Mouse (Mus musculus) layer of hippocampus, adult 9-10 months (tissue): Measurements from ENCODE around the gene Erp27.
A peak's percentile ranks its signal among the peaks of the same experiment; 100 is the strongest.

Experiments used
- DNase-seq: peaks from one replicate; pipeline ENCODE4 v3.0.0; 2022; ENCODE audit warnings: low spot score

Gene Erp27

DNA sequence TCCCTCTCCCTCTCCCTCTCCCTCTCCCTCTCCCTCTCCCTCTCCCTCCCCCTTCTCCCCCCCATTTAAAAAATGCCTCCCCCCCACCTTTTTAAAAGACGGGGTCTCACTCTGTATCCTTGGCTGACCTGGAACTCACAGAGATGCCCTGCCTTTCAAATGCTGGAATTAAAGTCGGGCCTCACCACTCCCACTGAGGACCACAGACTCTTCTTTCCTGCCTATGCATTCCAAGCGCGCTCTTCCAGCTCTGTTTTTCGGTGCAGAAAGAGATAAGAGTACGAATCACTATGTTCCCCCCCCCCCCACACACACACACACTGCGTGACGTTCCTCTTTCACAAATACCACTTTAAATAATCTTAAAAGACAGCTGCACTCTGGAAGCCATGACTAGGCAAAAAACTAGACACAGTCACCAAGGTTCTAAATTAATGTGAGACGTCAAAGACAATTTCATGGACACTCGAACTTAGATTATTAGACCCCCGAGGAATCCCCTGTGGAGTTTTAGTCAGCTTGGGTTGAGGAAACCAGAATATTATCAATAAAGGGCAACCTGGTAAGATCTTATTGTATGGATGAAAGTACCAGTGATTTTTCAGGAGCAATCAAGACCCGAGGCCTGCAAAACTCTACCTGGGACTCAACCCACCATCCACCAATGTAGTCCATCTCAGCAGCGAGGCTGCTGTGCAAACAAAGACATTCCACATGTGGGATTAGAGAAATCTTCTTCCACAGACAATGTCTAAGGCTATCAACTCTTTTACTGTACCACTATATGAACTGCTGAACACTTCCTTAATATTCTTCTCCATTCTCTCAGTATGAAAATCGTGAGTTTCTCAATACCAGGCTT lies 17.6 kb upstream of the Erp27 start:
- no peak for DNase-seq

DNA sequence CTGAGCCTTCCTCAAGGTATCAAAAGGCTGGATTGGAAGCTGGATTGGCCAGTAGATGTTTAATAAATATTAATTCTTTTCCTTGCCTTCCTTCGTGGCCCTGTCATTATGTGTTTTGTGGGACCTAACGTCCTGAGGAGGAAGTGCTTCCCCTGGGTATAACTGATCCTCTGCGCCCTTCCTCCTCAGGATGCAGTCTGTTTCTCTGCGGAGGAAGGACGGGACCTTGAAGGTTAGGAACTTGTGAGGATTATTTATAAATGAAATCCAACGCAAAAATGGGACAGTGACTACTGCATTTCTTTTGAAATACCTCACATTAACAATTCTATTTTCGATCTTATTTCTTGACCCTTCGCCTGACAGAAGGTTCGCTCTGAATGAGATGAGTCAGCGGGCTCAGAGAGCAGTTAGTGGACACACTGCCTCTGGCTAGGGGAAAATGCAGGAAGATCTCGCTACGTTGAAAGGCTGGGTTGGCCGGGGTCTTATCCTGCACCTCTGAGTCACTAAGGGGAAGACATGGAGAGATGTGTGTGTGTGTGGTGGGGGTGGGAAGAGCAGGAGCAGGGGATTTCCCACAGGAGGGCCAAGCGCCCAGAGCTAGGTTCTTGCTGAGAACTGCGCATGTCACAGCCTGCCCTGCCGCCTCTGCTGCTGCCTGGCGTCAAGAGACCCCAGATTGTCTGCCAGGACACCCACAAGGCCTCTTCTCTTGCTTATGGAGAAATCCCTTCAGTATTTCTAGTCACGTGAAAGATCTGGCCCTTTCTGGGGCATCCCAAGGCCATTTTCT lies 16.5 kb upstream of the Erp27 start:
- DNase-seq: no peak

DNA sequence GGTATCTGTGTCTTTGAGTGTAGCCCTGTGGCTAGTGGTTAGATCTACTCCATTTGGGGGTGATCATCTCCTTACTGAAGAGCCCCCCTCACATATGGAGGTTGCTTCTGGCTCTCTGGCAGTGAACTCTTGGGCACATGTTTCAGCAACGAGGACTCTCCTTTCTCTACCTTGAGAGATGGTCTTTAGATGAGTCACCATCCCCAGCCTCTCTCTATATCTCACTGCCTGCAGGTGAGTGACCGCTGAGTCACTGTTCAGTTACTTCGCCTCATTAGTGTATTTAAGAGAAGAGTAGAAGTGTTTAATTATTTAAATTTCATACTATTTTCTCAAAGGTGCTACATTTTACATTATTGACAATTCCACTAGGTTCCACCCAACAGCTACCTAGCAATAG lies 15.1 kb upstream of the Erp27 start:
- DNase-seq: no peak

DNA sequence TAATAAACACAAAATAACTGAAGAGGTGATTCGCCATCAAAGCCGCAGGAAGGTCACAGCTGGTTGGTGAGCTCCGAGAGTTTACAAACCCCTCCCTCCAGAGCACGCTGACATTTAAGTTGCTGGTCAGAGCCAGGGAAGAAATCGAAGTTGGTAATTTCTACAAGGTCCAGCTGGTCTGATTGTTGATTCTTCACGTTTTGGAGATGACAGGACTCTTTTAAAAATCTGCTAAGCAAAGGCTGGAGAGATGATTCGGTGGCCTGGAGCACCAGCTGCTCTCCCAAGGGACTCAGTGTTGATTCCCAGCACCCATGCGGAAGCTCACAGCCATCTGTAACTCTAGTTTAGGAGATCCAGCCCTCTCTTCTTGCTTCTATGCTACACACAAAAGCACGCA lies 14.4 kb upstream of the Erp27 start:
- no peak for DNase-seq

DNA sequence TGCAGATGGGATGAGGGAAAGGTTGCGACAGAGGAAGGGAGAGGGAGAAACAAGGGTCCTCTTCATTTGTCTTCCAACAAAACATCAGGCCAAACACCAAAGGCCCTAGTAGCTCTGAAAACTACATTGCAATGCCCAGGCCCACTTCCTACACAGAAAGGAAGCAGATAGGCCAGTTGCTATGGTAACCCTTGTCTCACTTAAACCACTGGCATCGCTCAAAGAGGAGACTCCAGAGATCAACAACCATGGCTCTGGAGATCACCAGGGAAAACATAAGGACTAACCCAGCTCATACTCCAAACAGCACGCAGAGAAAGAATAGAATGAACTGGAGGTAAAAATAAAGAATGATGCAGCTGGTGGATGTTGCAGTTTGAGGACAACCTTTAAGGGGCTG lies 13.3 kb upstream of the Erp27 start:
- DNase-seq: no peak

DNA sequence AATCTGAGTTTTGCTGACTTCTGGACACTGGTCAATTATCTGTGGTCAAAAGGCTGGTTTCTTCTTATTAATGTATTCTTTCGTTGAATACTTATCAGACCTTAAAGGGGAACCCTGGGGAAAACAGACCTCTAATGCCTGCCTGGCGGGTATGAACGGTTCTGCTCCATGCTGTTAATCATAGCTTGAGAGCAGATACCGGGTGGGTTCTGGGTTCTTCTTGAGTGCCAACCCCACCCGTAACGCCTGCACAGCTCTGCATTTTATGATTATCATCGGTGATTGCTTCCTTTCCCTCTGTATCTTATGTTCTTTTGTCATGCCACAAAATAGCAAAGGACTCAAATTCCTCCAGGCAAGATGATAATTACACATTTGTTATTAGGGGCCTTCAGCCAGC lies 12.1 kb upstream of the Erp27 start:
- DNase-seq: no peak

DNA sequence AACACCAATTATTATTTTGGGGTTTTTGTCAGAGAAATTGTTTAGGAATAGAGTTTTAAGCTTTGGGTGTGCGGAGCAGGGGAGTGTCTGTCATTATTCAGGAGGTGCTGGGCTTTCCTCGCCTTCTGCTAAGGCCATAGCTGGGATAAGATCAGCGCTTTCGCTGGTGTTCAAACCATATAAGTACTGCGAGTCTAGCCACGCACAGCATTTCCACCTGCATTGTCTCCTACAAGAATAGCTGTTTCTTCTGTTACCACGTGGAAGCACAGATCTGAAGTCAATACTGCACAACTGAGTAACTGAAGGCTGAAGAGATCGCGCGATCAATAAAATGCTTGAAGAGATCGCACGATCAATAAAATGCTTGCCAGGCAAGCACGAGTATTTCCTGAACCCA lies 9.3 kb upstream of the Erp27 start:
- no peak for DNase-seq

DNA sequence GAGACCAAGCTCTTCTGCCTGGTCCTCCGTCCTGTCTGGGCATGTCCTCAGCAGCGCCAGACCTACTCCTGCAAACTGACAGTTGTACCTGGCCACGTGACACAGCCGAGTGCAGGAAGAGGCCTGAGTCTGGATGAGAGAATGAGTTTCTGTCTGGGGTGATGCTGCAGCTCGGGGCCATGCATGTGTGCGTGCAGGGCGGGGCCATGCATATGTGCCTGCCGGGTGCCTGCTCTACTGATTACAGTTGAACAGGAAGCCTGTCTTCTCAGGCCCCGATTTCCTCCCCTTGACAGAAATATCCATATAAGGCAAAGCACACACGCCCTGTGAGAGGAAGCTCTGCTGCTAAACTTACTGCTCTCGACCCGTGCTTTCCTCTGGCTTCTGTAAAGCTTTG lies 8.7 kb upstream of the Erp27 start:
- no peak for DNase-seq

DNA sequence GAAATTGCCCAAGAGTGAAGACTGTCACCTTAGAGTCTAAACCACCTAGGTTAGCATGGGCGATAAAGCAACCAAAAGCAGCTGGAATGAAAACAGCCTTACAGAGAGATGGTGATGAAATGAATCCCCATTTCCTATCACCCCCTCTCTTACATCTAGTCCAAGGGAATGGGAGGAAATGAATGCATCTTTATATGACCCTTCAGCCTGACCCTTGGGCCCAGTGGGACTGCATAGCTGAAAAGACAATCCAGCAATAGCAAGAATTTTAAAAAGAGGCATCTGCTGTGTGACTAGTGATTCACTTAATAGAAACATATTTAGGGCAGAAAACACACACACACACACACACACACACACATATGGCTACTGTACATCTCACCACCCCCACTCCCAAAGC lies 5.6 kb upstream of the Erp27 start:
- no peak for DNase-seq

DNA sequence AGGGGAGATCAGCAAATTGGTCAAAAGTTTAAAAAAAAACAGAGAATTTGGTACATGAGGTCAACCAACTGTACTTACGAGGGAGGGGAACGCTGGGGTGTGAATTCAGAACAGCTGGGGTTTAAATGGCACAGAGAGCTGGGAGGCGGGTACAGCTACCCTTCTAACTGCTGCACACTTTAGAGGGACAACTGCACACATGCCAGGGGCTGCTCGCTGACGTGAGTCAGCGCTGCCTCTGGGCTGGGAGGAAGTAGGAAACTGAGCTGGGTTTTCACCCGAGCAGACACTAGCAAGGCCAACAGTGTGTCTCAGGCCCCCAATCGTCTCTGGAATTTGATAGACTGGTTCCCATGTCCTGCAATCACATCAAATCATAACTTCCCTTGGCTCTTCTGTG lies 3.1 kb upstream of the Erp27 start:
- no peak for DNase-seq

DNA sequence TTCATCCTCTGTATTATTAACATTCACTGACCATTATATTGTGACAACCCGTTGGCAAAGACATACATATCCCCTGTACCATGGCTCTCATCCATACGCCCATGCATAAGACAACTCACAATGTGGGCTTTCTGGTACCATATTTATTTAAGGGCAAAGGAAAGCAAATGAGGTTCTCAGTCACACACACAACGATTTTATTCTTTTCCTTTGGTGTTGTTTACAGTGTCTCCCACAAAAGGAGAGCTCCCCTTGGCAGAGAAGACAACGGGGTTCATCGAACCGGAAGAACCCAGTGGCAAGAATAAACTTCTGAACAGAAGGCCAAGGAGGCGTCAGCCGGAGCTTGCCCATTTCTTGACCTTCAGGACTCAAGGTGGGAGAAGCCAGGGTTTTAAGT lies 1.6 kb upstream of the Erp27 start, which contains the start of gene Pde6h:
TSS of gene Pde6h (plus strand) at position 301 of the 400 bp plus-strand sequence.
- DNase-seq: no peak

DNA sequence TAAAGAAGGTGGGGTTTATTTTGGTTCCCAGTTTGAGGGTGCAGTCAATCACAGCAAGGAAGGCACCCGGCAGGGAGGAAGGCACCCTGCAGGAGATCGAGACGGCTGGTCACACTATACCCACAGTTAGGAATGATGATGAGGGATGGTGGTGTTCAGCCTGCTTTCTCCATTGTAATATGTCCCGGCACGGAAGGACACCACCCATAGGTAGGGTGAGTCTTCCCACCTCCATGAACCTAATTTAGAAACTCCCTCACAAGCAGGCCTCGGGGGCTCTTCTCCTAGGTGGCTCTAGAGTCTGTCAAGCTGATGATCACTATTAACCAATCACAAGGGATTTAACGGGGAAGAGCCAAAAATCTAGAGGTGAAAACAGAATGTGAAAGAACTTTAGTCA lies 891 bp upstream of the Erp27 start:
- DNase-seq: no peak

DNA sequence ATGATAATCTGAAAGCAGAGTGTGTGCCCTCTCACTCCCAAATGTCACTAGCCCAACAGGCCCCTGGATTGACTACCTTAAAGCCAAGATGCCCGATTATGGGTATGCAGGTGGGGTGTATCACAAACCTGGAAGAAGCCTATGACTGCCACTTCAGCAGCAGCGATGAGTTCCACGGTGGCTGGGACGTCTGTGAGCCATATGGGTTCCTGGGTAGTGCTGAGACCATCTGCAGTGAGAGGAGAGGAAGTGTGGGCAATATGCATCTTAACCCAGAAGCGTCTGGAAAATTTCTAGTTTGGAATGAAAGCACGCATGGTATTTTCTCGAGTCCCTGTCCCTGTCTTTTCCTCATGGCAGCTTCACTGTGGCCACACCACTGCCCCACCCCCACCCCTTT lies 379 bp downstream of the Erp27 start:
- no peak for DNase-seq

DNA sequence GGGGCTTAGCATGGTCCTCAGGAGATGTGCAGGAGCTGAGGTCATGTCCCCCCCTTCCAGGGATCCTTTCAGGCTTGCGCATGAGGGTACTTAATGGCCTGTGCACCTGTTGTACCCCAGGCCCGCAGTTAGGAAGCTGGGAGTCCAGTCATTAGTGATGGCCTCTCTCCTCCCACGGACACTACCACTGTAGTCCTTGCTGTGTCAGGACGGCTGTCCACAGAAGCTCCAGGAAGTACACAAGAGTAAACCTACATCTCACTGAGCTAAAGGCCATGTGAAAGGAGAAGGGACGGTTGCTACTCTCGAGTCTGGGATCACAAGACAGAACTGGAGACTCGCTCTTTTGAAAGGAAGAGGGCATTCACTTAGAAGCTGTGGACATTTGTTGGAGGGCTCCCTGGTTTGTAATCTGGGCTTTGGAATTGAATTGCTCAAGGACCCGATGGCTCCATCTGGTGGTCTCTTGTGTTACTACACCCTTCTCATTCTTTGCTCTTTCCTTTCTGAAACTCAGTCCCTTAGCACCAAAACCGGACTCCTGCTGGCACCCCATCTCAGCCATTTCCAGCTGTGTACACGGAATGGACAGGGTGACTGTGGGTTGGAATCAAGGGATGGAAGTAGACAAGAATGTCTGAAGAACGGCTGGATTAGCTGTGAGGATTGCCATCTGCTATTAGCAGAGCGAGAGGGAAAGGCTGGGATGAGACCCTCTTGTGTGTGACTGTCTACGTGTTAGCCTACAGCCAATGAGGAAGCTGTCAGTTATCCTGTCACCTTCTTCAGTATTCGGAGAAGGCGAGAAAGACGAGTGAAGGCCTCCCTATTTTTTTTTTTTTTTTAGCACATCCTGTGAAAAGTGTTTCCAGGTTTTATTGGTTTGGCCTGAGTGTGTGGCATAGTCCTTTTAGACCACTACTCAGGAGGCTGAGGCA lies 1.4 kb downstream of the Erp27 start:
- DNase-seq: peak; percentile 82

DNA sequence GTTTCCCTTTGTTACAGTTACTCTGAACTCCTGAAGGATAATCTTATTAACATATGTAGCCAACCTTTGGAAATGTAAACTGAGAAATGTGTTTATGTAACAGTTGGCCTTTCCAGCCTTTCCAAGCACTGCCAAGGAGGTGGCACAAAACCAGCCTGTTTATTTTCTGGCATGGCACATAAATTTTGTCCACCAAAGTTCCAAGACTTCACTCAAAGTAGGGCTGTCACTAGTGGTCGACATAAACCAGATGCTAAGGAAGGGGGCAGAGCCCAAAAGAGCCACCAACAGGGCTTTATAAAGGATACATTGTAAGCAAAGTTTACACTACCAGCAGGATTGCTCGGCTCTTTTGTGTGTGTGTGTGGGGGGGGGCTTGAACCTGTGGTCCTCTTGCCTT lies 4.1 kb downstream of the Erp27 start:
- DNase-seq: no peak

DNA sequence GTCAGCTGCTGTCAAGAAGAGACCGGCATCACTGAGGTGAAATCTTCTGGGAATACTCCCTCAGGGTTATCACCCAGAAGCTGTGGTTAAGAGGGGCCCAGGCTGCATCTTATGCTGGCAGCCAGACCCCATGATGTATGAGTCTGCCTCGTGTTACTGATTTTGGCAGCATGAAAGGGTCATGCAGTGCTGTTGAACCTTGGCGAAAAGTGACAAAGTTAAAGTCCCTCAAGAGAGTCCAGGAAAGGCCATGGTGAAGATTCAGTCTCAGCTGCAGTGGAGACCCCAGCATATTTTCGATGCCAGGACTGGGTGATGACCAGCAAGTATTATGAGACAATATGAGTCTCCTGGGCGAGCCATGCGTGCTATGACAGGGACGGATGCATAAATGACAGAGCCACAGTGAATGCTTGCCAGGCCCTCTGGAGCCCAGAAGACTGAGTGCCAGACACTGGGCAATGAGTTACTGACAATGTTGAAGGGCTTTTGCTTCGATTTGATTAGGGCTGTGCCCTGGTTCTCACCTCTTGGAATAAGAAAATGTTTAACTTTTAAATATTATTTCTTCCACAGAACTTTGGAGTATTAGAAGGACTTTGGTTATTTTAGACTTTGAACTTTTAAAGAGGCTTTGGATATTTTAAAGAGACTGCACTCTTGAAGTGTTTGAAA lies 6.1 kb downstream of the Erp27 start:
- no peak for DNase-seq

DNA sequence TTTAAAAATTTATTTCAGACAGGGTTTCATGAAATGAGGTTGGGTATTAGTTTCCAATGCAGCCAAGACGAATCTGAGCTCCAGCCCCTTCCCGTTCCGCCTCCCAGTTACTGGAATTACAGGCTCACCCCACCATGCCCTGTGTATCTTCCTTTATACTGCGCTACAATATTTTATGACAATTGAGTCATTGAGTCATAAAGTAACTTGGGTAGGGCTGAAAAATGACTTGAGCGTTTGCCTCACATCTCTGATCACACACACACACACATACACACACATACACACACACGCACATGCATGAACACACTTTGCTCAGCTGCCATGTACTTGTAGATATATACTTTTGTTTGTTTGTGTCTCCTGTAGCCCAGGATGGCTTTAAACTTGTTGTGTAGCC lies 7.7 kb downstream of the Erp27 start:
- DNase-seq: no peak

DNA sequence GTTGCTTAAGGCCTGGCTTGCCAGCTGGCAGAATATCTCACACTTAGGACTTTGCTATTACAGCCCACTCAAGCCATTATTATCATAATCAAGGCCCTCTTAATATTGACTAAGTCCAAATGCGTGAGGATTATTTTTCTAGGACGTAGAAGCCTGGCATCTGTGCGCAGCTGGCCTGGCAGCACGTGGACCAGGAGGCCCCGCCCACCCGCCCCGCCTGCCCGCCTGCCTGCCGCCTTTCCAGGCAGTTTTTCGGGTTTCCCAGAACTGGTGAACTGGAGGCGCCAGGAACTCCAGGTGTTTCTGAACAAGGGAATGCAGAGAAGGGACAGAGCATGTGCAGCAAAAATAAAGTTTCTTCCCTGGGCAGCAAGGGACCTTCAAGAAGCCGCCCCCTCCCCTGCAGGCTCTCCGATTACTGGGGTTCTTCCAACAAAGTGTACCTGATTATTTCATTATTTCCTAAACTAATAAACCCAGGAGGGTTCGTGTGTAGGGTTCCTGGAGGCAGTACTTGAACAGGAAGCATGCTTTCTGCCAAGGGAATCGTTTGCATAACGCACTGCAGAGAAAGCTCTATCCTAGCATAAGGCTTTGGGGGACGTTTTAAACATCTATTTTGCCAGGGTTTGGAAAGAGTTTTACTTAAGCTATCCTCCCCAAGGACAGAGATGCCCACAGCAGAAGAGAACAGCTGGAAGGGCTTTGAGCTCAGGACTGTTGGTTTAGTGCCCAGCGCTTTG lies 8.4 kb downstream of the Erp27 start:
- DNase-seq: no peak

DNA sequence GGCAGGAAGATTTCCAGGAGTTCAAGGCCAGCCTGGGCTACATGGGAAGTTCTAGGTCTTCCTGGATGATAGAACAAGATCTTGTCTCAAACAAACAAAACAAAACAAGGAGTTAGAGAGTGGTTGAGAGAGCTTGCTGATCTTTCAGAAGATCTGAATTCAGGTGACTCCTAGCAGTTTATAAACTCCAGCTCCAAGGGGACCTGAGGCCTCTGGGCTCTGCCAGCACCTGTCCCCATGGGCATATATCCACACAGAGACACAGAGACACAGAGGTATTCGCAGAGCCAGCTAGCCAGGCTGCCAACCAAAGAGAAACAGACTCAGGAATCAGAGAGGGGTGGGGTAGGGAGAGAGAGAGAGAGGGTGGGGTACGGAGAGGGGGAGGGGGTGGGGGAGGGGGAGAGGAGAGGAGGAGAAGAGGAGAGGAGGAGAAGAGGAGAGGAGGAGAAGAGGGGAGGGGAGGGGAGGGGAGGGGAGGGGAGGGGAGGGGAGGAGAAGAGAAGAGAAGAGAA lies 9.2 kb downstream of the Erp27 start:
- DNase-seq: no peak

DNA sequence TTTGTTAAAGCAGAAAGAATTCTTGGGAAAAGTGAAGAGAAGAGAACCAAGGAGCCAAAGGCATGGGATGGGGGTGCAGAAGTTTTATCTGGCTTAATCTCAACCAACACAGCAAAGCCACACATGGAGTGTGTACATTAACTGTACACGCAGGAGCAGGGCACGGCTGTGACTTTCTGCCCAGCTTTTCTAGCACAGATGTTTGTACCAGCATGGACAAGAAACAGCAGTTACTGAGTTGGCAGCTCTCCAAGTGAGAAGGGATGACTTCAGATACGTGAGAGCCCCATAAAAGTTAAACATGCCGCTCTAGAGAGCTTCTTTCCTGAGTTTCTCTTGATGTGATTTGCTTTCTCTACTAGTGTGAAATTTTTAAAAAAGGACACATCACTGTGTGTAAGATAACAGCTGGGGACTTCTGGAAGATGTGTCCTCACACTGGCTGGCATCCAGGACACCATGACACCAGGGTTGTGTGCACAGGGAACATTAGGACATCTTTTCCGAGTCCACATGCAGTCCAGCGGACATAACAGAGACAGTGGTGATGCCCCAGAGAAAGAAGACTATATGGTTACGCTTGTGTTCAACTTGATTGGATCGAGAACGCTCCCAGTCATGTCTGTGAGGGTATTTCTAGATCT lies 11.6 kb downstream of the Erp27 start:
- no peak for DNase-seq
